Mouse (Mus musculus): ENCODE data around the gene Il12rb1. TPM values are rescaled to one million over a fixed set of nuclear protein-coding genes. Genes with fewer than 3 reads are reported as not detected.

Gene Il12rb1
- polyA plus RNA-seq, 1 experiment from 2014 or later = 0.08 TPM

DNA sequence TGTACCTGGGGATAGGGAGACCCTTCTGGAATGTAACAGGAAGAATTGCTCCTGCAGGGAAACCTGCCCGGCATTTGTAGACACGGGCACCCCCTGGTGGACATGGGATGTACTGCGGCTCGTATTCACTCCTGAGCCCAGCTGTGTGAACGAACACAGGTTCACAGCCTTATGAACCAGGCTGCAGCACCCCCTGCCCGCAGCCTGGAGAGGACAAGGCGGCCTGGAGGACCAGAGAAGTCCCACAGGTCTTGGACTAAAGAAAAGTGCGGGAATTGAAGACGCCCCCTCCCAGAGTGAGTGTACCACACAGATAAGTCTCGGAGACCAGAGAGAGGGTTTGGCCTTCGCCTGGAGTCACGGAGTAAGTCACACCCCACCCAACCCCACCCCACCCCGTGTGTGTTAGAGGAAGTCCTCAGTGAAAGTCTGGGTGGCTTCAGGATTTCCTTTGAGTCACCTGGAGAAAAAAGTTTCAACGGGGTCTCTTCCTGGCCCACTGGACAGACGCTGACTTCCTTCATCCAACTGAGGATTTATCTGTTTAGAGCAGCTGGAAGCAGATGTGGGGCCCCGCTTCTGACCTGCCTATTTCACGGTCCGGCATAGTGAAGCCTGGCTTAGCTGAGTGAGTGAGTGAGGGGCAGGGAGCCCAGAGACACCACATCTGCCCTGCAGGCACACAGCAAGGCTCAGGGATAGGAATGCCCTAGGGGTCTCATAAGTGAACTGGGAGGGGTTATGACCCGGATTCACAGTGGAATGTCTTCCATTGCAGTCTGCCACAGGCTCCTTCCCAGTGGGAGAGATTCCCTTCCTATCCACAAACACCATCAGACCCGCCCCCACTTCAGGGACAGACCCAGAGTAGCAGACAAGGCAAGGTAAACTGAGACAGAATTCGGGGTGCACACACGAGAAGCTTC is 33.2 kb downstream of the Il12rb1 start:
- Histone ChIP-seq H3K36me3 (ENCODE audit: control insufficient read depth, insufficient read depth) (no peaks in the 10 kb centered on the region), H3K27me3 (replicated peaks; ENCODE audit: control insufficient read depth, insufficient read depth, low read length) (no peaks in the 10 kb centered on the region), H3K9ac (replicated peaks; ENCODE audit: low read depth, low read length) (no peak overlapping the region), H3K4me3 (replicated peaks; ENCODE audit: low read length) (no peak overlapping the region), H3K27ac (ENCODE audit: low read length) (no peak overlapping the region), H3K9me3 (ENCODE audit: control insufficient read depth, low read length) (no peaks in the 10 kb centered on the region), H3K4me2 (ENCODE audit: low read length) (no peak overlapping the region), H3K4me1 (replicated peaks; ENCODE audit: control insufficient read depth, insufficient read depth, low read length) (peaks cover 11% of the 10 kb centered on the region)
- no peak for ATAC-seq
- WGBS = 39% methylated on average over 22 of the region's 22 CpGs

GRCm38 (mm10) chr8:70842484-70842883 is 34.2 kb downstream of the Il12rb1 start:
- no peak overlapping the region for H3K4me2 ChIP-seq (ENCODE audit: low read length)
- WGBS = 73% methylated on average over 25 of the region's 25 CpGs
- H3K4me3 ChIP-seq (replicated peaks; ENCODE audit: low read length) = no peak overlapping the region
- ATAC-seq = no peak
- peaks cover 11% of the 10 kb centered on the region for H3K4me1 ChIP-seq (replicated peaks; ENCODE audit: control insufficient read depth, insufficient read depth, low read length)
- H3K9me3 ChIP-seq (ENCODE audit: control insufficient read depth, low read length) = no peaks in the 10 kb centered on the region
- H3K36me3 ChIP-seq (ENCODE audit: control insufficient read depth, insufficient read depth) = no peaks in the 10 kb centered on the region
- H3K9ac ChIP-seq (replicated peaks; ENCODE audit: low read depth, low read length) = no peak overlapping the region
- H3K27me3 ChIP-seq (replicated peaks; ENCODE audit: control insufficient read depth, insufficient read depth, low read length) = no peaks in the 10 kb centered on the region
- no peak overlapping the region for H3K27ac ChIP-seq (ENCODE audit: low read length)

DNA sequence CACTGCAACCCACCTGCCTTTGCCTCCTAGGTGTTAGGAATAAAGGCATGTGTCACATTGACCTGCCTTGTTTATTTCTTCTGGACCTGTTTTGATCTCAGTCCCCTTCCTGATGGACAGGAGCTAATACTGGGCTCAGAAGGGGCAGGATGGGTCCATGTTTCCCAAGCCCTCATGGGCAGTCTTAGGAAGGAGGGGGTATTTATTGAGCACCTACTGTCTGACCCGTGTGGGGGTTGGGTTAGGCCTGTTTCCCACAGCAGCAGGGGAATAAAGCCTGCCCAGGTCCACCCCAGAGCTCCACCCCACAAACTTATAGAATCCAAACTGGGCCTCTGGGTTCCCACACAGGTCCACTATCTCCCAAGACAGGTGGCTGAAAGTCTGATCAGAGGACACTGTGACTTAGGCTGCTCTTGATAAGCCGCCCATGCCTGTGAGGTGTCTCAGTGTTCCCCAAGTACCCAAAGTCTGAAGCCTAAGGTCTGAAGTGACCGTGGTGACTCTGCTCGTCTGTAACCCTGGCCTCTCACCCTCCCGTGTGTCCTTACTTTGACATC is 35.0 kb downstream of the Il12rb1 start:
- no peak for ATAC-seq
- Histone ChIP-seq H3K4me2 (ENCODE audit: low read length) (no peak overlapping the region), H3K27ac (ENCODE audit: low read length) (no peak overlapping the region), H3K9ac (replicated peaks; ENCODE audit: low read depth, low read length) (no peak overlapping the region), H3K4me1 (replicated peaks; ENCODE audit: control insufficient read depth, insufficient read depth, low read length) (peaks cover 11% of the 10 kb centered on the region), H3K27me3 (replicated peaks; ENCODE audit: control insufficient read depth, insufficient read depth, low read length) (no peaks in the 10 kb centered on the region), H3K9me3 (ENCODE audit: control insufficient read depth, low read length) (no peaks in the 10 kb centered on the region), H3K4me3 (replicated peaks; ENCODE audit: low read length) (no peak overlapping the region), H3K36me3 (ENCODE audit: control insufficient read depth, insufficient read depth) (no peaks in the 10 kb centered on the region)
- WGBS = 88% methylated on average over 5 of the region's 5 CpGs

DNA sequence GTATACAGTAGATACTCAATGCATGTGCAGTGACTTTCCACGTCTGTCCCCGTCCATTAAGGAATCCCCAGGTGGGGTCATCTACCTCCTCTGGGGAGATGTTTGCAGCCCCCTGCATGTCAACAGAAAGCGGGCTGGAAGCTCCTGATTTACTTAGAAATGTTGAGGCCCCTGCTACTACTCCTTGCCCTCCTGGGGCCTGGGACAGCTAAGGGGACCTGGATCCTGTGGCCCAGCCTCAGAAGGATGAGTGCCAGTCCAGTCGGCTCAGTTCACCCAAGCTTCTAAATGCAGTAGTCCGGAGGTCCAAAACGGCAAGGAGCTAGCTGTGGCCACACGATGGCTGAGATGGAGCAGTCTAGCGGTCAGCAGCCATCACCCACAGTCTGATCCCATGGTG is 35.7 kb downstream of the Il12rb1 start:
- H3K9me3 ChIP-seq (ENCODE audit: control insufficient read depth, low read length) = no peaks in the 10 kb centered on the region
- H3K4me2 ChIP-seq (ENCODE audit: low read length) = no peak overlapping the region
- 88% methylated on average over 8 of the region's 8 CpGs for WGBS
- no peak overlapping the region for H3K4me3 ChIP-seq (replicated peaks; ENCODE audit: low read length)
- H3K36me3 ChIP-seq (ENCODE audit: control insufficient read depth, insufficient read depth) = no peaks in the 10 kb centered on the region
- no peaks in the 10 kb centered on the region for H3K27me3 ChIP-seq (replicated peaks; ENCODE audit: control insufficient read depth, insufficient read depth, low read length)
- H3K27ac ChIP-seq (ENCODE audit: low read length) = no peak overlapping the region
- ATAC-seq = no peak
- peaks cover 5% of the 10 kb centered on the region for H3K4me1 ChIP-seq (replicated peaks; ENCODE audit: control insufficient read depth, insufficient read depth, low read length)
- no peak overlapping the region for H3K9ac ChIP-seq (replicated peaks; ENCODE audit: low read depth, low read length)

- no peak overlapping the region for H3K9ac ChIP-seq (replicated peaks; ENCODE audit: low read depth, low read length)
- H3K27ac ChIP-seq (ENCODE audit: low read length) = no peak overlapping the region
- 1% methylated on average over 6 of the region's 6 CpGs for WGBS
- no peak for ATAC-seq
- H3K27me3 ChIP-seq (replicated peaks; ENCODE audit: control insufficient read depth, insufficient read depth, low read length) = no peaks in the 10 kb centered on the region
- no peak overlapping the region for H3K4me2 ChIP-seq (ENCODE audit: low read length)
- no peaks in the 10 kb centered on the region for H3K36me3 ChIP-seq (ENCODE audit: control insufficient read depth, insufficient read depth)
- no peak overlapping the region for H3K4me3 ChIP-seq (replicated peaks; ENCODE audit: low read length)
- no peaks in the 10 kb centered on the region for H3K9me3 ChIP-seq (ENCODE audit: control insufficient read depth, low read length)
- H3K4me1 ChIP-seq (replicated peaks; ENCODE audit: control insufficient read depth, insufficient read depth, low read length) = peaks cover 5% of the 10 kb centered on the region; the same call in 1 of the 2 replicates
Measured at GRCm38 (mm10) chr8:70844523-70844922, 36.3 kb downstream of the Il12rb1 start.

GRCm38 (mm10) chr8:70845108-70845507 is 36.9 kb downstream of the Il12rb1 start:
- no peak overlapping the region for H3K9ac ChIP-seq (replicated peaks; ENCODE audit: low read depth, low read length)
- no peak for ATAC-seq
- peaks cover 4% of the 10 kb centered on the region; the same call in 1 of the 2 replicates for H3K4me1 ChIP-seq (replicated peaks; ENCODE audit: control insufficient read depth, insufficient read depth, low read length)
- H3K4me2 ChIP-seq (ENCODE audit: low read length) = no peak overlapping the region
- no peak overlapping the region for H3K27ac ChIP-seq (ENCODE audit: low read length)
- H3K36me3 ChIP-seq (ENCODE audit: control insufficient read depth, insufficient read depth) = no peaks in the 10 kb centered on the region
- no peaks in the 10 kb centered on the region for H3K27me3 ChIP-seq (replicated peaks; ENCODE audit: control insufficient read depth, insufficient read depth, low read length)
- 46% methylated on average over 5 of the region's 5 CpGs for WGBS
- no peak overlapping the region for H3K4me3 ChIP-seq (replicated peaks; ENCODE audit: low read length)
- H3K9me3 ChIP-seq (ENCODE audit: control insufficient read depth, low read length) = no peaks in the 10 kb centered on the region

DNA sequence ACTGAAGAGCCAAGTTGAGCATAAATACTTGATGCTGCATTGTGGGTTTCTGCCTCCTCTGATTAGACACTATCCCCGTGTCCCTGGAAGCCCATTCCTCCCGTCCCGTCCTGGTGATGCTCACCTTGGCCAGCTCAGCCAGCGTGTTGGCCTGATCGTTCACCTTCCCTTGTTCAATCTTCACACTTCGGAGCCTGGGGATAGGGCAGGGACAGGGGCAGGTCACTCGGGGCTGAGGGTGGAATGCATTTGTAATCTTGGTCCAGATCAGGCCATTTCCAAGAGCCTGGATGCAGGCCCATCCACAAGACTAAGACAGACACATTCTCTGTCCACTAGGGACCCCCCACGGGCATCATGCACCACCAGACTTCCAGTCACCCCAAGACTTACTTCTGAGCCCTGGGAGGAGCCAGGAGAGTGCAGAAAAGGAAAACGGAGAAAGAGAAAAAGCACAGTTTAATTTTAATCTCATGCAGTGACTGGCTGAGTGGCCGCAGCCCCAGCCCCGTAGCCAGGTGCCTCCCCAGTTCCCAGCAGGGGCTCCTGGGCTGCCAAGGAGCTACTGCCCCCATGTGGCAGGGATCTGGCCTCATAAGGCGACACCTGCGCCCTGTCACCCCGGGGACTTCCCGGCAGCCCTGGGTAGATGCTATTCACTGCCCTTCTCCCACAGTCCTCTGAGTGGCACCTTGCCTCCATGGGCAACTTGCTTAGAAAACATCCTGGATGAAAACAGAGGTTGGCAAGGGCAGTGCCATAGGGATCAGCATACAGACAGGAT is 38.3 kb downstream of the Il12rb1 start:
- WGBS = 54% methylated on average over 15 of the region's 15 CpGs
- Histone ChIP-seq H3K9ac (replicated peaks; ENCODE audit: low read depth, low read length) (no peak overlapping the region), H3K4me2 (ENCODE audit: low read length) (no peak overlapping the region), H3K4me1 (replicated peaks; ENCODE audit: control insufficient read depth, insufficient read depth, low read length) (no peaks in the 10 kb centered on the region), H3K36me3 (ENCODE audit: control insufficient read depth, insufficient read depth) (no peaks in the 10 kb centered on the region), H3K27me3 (replicated peaks; ENCODE audit: control insufficient read depth, insufficient read depth, low read length) (no peaks in the 10 kb centered on the region), H3K27ac (ENCODE audit: low read length) (no peak overlapping the region), H3K9me3 (ENCODE audit: control insufficient read depth, low read length) (no peaks in the 10 kb centered on the region), H3K4me3 (replicated peaks; ENCODE audit: low read length) (no peak overlapping the region)
- no peak for ATAC-seq

DNA sequence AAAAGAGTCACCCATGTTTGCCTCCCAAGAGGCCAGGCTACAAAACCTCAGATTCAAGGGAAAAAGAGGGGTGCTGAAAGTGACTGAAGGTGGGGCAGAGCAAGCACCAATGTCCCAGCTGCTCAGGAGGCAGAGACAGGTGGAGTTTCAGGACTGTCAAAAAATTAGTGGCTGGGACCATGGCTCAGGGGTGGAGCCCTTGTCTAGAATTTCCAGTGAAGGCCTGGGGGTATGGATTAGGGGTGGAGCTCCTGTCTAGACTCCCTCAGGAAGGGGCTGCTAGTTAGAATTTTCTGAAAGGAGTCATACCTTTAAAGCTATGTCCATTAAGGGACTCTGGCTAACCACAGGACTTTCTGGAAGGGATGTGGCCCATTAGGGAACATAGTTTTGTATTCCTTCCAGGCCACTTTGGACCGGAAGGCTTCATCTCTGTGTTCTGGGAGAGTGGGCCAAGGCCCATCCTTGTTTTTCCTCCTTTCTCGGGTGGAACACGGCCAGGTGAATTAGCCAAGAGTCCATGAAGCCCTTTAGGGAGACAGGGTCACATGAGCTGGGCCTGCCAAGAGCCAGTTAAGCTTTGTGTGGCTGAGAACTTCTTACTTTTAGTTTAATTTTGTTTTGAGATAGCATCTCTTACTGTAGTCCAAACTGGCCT is 41.2 kb downstream of the Il12rb1 start:
- no peak overlapping the region for H3K4me3 ChIP-seq (replicated peaks; ENCODE audit: low read length)
- no peaks in the 10 kb centered on the region for H3K4me1 ChIP-seq (replicated peaks; ENCODE audit: control insufficient read depth, insufficient read depth, low read length)
- ATAC-seq = no peak
- WGBS = 89% methylated on average over 3 of the region's 3 CpGs
- H3K27ac ChIP-seq (ENCODE audit: low read length) = no peak overlapping the region
- no peaks in the 10 kb centered on the region for H3K27me3 ChIP-seq (replicated peaks; ENCODE audit: control insufficient read depth, insufficient read depth, low read length)
- H3K36me3 ChIP-seq (ENCODE audit: control insufficient read depth, insufficient read depth) = no peaks in the 10 kb centered on the region
- H3K9me3 ChIP-seq (ENCODE audit: control insufficient read depth, low read length) = no peaks in the 10 kb centered on the region
- H3K4me2 ChIP-seq (ENCODE audit: low read length) = no peak overlapping the region
- no peak overlapping the region for H3K9ac ChIP-seq (replicated peaks; ENCODE audit: low read depth, low read length)

Data from forebrain, embryonic 16.5 days (tissue).